Mouse (Mus musculus) midbrain, postnatal 0 days (tissue): ENCODE measurements around the gene Ccdc149. TPM values are rescaled to one million over a fixed set of nuclear protein-coding genes. Genes with fewer than 3 reads are reported as not detected.

Source experiments
- ATAC-seq: fragments of 200-750 bp; cut with Nextera tagmentation; 2 replicates; pipeline ENCODE4 v1.8.0; 2017; ENCODE audit warnings: moderate number of reproducible peaks, mild to moderate bottlenecking, moderate TSS enrichment, moderate library complexity; ENCODE audit not compliant: low FRiP score
- DNase-seq: peaks from one replicate; pipeline ENCODE4 v3.0.0-alpha.2; 2015; ENCODE audit warnings: low spot score
- H3K27ac ChIP-seq: fragments of 300-500 bp; sonication (generic); 2 replicates; pipeline ENCODE4 v1.5.1; 2014; ENCODE audit warnings: low read depth, mild to moderate bottlenecking, low read length, mixed read lengths
- H3K27me3 ChIP-seq: fragments of 300-500 bp; sonication (generic); 2 replicates; pipeline ENCODE4 v1.6.1; 2014; ENCODE audit warnings: low read length, control low read depth, mixed read lengths; ENCODE audit not compliant: insufficient read depth
- H3K36me3 ChIP-seq: fragments of 300-500 bp; sonication (generic); 2 replicates; pipeline ENCODE4 v1.6.1; 2014; ENCODE audit warnings: low read length, control low read depth, mixed read lengths; ENCODE audit not compliant: insufficient read depth
- H3K4me1 ChIP-seq: fragments of 300-500 bp; sonication (generic); 2 replicates; pipeline ENCODE4 v1.6.1; 2014; ENCODE audit warnings: mild to moderate bottlenecking, control low read depth, antibody characterized with exemption, low read length, mixed read lengths; ENCODE audit not compliant: insufficient read depth
- H3K4me2 ChIP-seq: fragments of 300-500 bp; sonication (generic); 2 replicates; pipeline ENCODE4 v1.6.1; 2014; ENCODE audit warnings: low read depth, mild to moderate bottlenecking, low read length, mixed read lengths; ENCODE audit not compliant: poor library complexity, severe bottlenecking
- H3K4me3 ChIP-seq: fragments of 300-500 bp; sonication (generic); 2 replicates; pipeline ENCODE4 v1.5.1; 2014; ENCODE audit warnings: low read depth, mild to moderate bottlenecking, low read length, moderate library complexity
- H3K9ac ChIP-seq: fragments of 300-500 bp; sonication (generic); replicated peaks from 2 replicates; pipeline ENCODE4 v1.6.1; 2014; ENCODE audit warnings: mild to moderate bottlenecking, low read length, moderate library complexity, mixed read lengths; ENCODE audit not compliant: poor library complexity, severe bottlenecking
- H3K9me3 ChIP-seq: fragments of 300-500 bp; sonication (generic); 2 replicates; pipeline ENCODE4 v1.6.1; 2016; ENCODE audit warnings: low read length, control low read depth
- CTCF ChIP-seq: IDR thresholded peaks from 2 replicates; pipeline ENCODE4 v1.5.1; 2016; ENCODE audit warnings: antibody characterized with exemption, mild to moderate bottlenecking
- WGBS: fragments of 180-500 bp; shearing (Covaris S2); extraction: QIAGEN DNeasy Blood & Tissue Kit; methylation state at CpG from one replicate; pipeline ENCODE4 v1.1.7; 2014; 5-methylcytosine and 5-hydroxymethylcytosine counted together
- polyA plus RNA-seq: library from polyadenylated mRNA; unstranded; fragments of >200 nt; fragmentation: Nextera tagmentation; extraction: Ambion mirVana; gene quantifications from 2 replicates; pipeline ENCODE4 v1.2.1, GENCODE M21; 2015
- total RNA-seq: library from RNA; depleted of rRNA; stranded (reverse); fragments of >200 nt; gene quantifications from 2 replicates; pipeline ENCODE4 v1.2.3, GENCODE M21; 2014

Gene Ccdc149
- total and polyA plus RNA-seq, 2 experiments from 2014 or later: 13.8 to 21.2 TPM

- ATAC-seq (no peak), DNase-seq (no peak)
- 78% methylated on average over 2 of the region's 2 CpGs for WGBS
- no peak overlapping the region for H3K4me2 ChIP-seq
- no peak overlapping the region for H3K9ac ChIP-seq
- H3K27me3 ChIP-seq: no peaks in the 10 kb centered on the region
- H3K27ac ChIP-seq: no peak overlapping the region
- H3K4me1 ChIP-seq: no peaks in the 10 kb centered on the region; the same call in 1 of the 2 replicates
- no peaks in the 10 kb centered on the region for H3K36me3 ChIP-seq
- H3K9me3 ChIP-seq: no peaks in the 10 kb centered on the region
- TF ChIP-seq CTCF: no peak
- H3K4me3 ChIP-seq: no peak overlapping the region
These were observed 104.7 kb downstream of the Ccdc149 start for GRCm38 (mm10) chr5:52366661-52367060.

- Histone ChIP-seq H3K9me3 (no peaks in the 10 kb centered on the region), H3K4me3 (no peak overlapping the region)
These were observed 105.4 kb downstream of the Ccdc149 start for GRCm38 (mm10) chr5:52365930-52366329.

GRCm38 (mm10) chr5:52364521-52364920 lies 106.8 kb downstream of the Ccdc149 start:
- H3K36me3 ChIP-seq: no peaks in the 10 kb centered on the region
- no peaks in the 10 kb centered on the region for H3K27me3 ChIP-seq
- no peaks in the 10 kb centered on the region; the same call in 1 of the 2 replicates for H3K4me1 ChIP-seq
- no peak for ATAC-seq
- no peak overlapping the region for H3K4me3 ChIP-seq
- H3K27ac ChIP-seq: no peak overlapping the region
- no peaks in the 10 kb centered on the region for H3K9me3 ChIP-seq
- DNase-seq: no peak
- H3K4me2 ChIP-seq: no peak overlapping the region
- H3K9ac ChIP-seq: no peak overlapping the region
- WGBS: 84% methylated on average over 5 of the region's 5 CpGs
- TF ChIP-seq CTCF: no peak

More at GRCm38 (mm10) chr5:52365930-52366329, 105.4 kb downstream of the Ccdc149 start:
- no peak overlapping the region for H3K4me2 ChIP-seq
- no peak overlapping the region for H3K9ac ChIP-seq
- no peaks in the 10 kb centered on the region; the same call in 1 of the 2 replicates for H3K4me1 ChIP-seq
- TF ChIP-seq CTCF: no peak
- ATAC-seq (no peak), DNase-seq (no peak)
- H3K36me3 ChIP-seq: no peaks in the 10 kb centered on the region
- 92% methylated on average over 5 of the region's 5 CpGs for WGBS
- no peak overlapping the region for H3K27ac ChIP-seq
- H3K27me3 ChIP-seq: no peaks in the 10 kb centered on the region

GRCm38 (mm10) chr5:52363468-52364150 lies 107.7 kb downstream of the Ccdc149 start, which contains the start of gene Sod3:
Sod3 (plus strand) TSS chr5:52363791.
- Histone ChIP-seq H3K9me3 (no peaks in the 10 kb centered on the region), H3K4me3 (no peak within 1 kb of the TSS), H3K27ac (no peak within 1 kb of the TSS), H3K36me3 (no peaks in the 10 kb centered on the region), H3K9ac (no peak within 1 kb of the TSS), H3K27me3 (no peaks in the 10 kb centered on the region), H3K4me1 (no peaks in the 10 kb centered on the region; the same call in 1 of the 2 replicates), H3K4me2 (no peak within 1 kb of the TSS)
- TF ChIP-seq CTCF: no peak
- ATAC-seq: no peak
- DNase-seq: no peak
- WGBS: 30% methylated on average over 11 of the region's 11 CpGs

- Histone ChIP-seq H3K27ac (no peak overlapping the region), H3K9ac (no peak overlapping the region), H3K4me1 (no peaks in the 10 kb centered on the region; the same call in 1 of the 2 replicates), H3K27me3 (no peaks in the 10 kb centered on the region), H3K36me3 (no peaks in the 10 kb centered on the region), H3K9me3 (no peaks in the 10 kb centered on the region), H3K4me3 (no peak overlapping the region), H3K4me2 (no peak overlapping the region)
- TF ChIP-seq CTCF: no peak
- 40% methylated on average over 6 of the region's 6 CpGs for WGBS
- ATAC-seq: no peak
- DNase-seq: no peak
These were observed 108.4 kb downstream of the Ccdc149 start for GRCm38 (mm10) chr5:52362776-52363467.
